Mouse (Mus musculus) cortical plate, adult 2 months (tissue): ENCODE data around the gene Slc27a1. TPM values are rescaled to one million over a fixed set of nuclear protein-coding genes. Genes with fewer than 3 reads are reported as not detected.

Experiments
- H3K27ac ChIP-seq: fragments of 200-500 bp; 2 replicates; pipeline ENCODE4 v1.5.1; 2012; ENCODE audit warnings: low read length, control low read depth, inconsistent platforms; ENCODE audit not compliant: insufficient read depth
- H3K4me1 ChIP-seq: fragments of 200-500 bp; 2 replicates; pipeline ENCODE4 v1.6.1; 2011; ENCODE audit warnings: low read length; ENCODE audit not compliant: control insufficient read depth, insufficient read depth
- H3K4me3 ChIP-seq: fragments of 200-500 bp; 2 replicates; pipeline ENCODE4 v1.5.1; 2011; ENCODE audit warnings: mild to moderate bottlenecking, low read length, control low read depth; ENCODE audit not compliant: insufficient read depth
- CTCF ChIP-seq: fragments of 200-500 bp; IDR thresholded peaks from 2 replicates; pipeline ENCODE4 v1.5.1; 2011; ENCODE audit warnings: mild to moderate bottlenecking, control low read depth, low read length; ENCODE audit not compliant: insufficient read depth; ENCODE audit errors: extremely low read depth
- POLR2A ChIP-seq: fragments of 200-500 bp; IDR thresholded peaks from 2 replicates; pipeline ENCODE4 v1.6.1; 2011; ENCODE audit warnings: mild to moderate bottlenecking, low read length, control low read depth; ENCODE audit not compliant: insufficient read depth; ENCODE audit errors: extremely low read depth
- polyA plus RNA-seq: library from polyadenylated mRNA; depleted of rRNA; stranded (reverse); fragments of >200 nt; gene quantifications from 2 replicates; pipeline ENCODE4 v1.2.3, GENCODE M21; 2012

Gene Slc27a1
- polyA plus RNA-seq, 1 experiment, result 146 TPM

DNA sequence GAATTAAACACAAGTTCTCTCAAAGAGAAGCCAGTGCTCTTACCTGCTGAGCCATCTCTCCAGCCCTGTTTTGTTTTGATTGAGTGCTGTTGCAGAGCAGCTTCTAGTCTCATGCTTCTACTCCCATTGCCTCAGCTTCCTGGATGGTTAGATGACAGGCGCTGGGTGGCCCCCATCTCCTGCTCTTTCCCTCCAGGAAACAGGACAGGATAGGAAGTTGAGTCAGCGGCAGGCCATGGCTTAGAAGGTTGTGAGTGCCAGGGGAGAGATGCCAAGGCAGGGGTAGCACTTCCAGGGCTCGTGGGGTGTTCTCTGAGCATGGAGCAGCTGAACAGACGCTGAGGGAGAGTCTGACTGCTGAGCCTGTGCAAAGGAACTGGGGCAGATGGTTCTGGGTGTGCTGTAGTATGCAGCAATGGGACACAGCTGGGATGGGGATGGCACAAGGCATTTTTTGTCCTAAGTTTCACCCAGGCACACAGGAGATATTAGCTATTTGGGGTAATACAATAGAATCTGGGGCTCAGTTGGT, 9.2 kb downstream of the Slc27a1 start:
- H3K4me1 ChIP-seq, result peaks cover 1% of the 10 kb centered on the region; the same call in 1 of the 2 replicates
- H3K4me3 ChIP-seq, result no peak overlapping the region
- no peak for TF ChIP-seq POLR2A
- TF ChIP-seq CTCF, result no peak
- H3K27ac ChIP-seq, result no peak overlapping the region

DNA sequence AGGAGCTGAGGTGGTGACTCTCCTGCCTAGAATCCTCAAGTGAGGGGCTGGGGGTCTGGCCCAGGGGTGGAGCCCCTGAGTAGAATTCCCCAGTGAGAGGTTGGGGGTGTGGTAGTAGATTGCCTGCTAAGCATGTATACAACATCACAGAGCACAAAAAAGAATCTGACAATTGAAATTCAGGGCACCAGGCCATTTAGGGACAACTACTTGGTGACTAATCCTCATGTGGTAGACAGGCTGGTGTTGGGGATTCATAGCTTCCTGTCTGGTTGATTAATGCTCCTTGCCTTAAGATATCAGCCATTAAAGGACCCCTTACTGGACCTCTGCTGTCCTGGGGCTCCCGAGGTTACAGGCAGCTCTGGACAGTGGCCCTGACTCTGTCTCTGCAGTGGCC, 10.3 kb downstream of the Slc27a1 start:
- TF ChIP-seq CTCF (no peak), POLR2A (no peak)
- Histone ChIP-seq H3K4me1 (no peaks in the 10 kb centered on the region), H3K4me3 (no peak overlapping the region), H3K27ac (no peak overlapping the region)

DNA sequence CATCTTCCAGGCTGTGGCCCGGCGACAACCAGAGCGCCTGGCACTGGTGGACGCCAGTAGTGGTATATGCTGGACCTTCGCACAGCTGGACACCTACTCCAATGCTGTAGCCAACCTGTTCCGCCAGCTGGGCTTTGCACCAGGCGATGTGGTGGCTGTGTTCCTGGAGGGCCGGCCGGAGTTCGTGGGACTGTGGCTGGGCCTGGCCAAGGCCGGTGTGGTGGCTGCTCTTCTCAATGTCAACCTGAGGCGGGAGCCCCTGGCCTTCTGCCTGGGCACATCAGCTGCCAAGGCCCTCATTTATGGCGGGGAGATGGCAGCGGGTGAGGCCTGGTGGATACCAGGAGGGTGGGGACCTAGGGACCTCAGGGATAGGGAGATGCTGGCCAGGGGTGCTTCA, 10.8 kb downstream of the Slc27a1 start:
- no peaks in the 10 kb centered on the region for H3K4me1 ChIP-seq
- no peak overlapping the region for H3K27ac ChIP-seq
- no peak overlapping the region for H3K4me3 ChIP-seq
- TF ChIP-seq POLR2A (no peak), CTCF (no peak)

DNA sequence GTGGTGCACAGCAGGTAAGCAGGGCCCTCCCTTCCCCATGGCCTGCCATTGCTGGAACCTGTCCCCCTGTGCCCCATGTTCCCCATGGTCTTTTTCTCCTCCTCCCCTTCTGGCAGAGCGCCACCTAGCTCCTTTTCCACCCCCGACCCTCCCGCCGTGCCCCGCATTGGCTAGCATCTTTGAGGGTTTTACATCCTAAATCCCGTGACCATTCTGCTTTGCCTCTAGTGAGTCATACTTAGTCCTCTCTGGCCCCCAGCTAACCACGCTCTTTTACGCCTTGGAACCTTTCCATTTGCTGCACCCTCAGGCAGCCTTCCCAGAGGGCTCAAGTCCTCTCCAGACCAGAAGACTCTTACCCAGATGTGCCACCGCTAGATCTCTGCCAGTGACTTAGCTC, 11.5 kb downstream of the Slc27a1 start:
- Histone ChIP-seq H3K4me3 (no peak overlapping the region), H3K4me1 (no peaks in the 10 kb centered on the region), H3K27ac (no peak overlapping the region)
- no peak for TF ChIP-seq POLR2A
- TF ChIP-seq CTCF, result no peak

DNA sequence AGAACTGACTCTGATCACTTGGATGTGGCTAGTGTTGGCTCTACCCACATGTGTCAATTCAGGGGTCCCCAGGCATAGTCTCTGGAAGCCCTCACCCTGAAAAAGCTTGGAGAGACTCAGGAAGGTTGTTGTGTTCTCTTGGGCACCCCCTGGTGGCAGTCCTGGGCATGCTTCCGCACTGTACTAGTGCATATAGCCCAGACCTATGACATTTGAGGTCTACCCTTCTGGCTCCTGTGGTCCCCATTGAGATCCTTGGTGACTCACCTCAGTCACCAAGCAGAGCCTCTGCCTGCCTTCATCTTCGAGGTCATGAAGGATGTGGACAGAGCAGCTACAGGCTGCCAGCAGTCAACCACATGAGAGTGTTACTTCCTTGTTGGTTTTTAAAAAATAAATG, 18.2 kb downstream of the Slc27a1 start:
- H3K4me1 ChIP-seq, result peaks cover 2% of the 10 kb centered on the region; the same call in 1 of the 2 replicates
- H3K27ac ChIP-seq, result no peak overlapping the region
- TF ChIP-seq CTCF (peak; percentile 57), POLR2A (no peak)
- no peak overlapping the region for H3K4me3 ChIP-seq

DNA sequence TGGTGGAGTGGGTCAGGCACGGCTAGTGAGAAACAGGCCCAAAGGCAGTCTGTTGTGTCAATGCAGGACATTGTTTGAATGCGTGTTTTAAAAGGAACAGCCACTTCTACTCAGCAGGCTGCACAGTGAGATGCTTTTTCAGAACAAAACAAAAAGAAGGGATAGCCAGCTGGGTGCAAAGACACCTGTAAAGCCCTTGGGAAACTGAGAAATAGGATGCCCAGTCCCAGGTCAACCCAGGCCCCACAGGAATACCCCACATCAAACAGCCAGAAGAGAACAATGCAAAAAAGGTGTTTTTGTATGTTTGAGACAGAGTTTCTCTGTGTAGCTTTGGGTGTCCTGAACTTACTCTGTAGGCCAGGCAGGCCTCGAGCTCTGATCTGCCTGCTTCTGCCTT, 20.1 kb downstream of the Slc27a1 start:
- TF ChIP-seq CTCF (no peak), POLR2A (no peak)
- Histone ChIP-seq H3K27ac (no peak overlapping the region), H3K4me1 (peaks cover 5% of the 10 kb centered on the region), H3K4me3 (no peak overlapping the region)

DNA sequence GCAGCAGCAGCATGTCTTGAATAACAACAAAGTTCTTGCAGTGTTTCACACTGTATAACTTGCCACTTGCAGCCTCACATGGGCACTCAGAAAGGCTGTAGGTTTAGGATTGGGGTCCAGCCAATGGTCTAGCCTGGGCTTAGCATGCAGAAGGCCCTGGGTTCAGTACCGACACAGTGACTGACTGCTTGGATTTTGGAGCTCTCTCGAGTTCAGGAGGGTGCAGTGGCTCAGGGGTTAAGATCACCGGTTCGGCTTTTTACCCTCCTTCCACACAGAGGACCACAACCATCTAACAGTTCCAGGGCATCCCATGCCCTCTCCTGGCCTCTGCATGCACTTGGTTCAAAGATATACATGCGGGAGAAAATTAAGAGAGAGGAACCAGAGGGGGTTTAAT, 22.3 kb downstream of the Slc27a1 start:
- Histone ChIP-seq H3K27ac (peak overlapping the region; percentile 77; the same call in 1 of the 2 replicates), H3K4me3 (peak overlapping the region; percentile 99), H3K4me1 (peaks cover 5% of the 10 kb centered on the region)
- no peak for TF ChIP-seq POLR2A
- TF ChIP-seq CTCF, result no peak

DNA sequence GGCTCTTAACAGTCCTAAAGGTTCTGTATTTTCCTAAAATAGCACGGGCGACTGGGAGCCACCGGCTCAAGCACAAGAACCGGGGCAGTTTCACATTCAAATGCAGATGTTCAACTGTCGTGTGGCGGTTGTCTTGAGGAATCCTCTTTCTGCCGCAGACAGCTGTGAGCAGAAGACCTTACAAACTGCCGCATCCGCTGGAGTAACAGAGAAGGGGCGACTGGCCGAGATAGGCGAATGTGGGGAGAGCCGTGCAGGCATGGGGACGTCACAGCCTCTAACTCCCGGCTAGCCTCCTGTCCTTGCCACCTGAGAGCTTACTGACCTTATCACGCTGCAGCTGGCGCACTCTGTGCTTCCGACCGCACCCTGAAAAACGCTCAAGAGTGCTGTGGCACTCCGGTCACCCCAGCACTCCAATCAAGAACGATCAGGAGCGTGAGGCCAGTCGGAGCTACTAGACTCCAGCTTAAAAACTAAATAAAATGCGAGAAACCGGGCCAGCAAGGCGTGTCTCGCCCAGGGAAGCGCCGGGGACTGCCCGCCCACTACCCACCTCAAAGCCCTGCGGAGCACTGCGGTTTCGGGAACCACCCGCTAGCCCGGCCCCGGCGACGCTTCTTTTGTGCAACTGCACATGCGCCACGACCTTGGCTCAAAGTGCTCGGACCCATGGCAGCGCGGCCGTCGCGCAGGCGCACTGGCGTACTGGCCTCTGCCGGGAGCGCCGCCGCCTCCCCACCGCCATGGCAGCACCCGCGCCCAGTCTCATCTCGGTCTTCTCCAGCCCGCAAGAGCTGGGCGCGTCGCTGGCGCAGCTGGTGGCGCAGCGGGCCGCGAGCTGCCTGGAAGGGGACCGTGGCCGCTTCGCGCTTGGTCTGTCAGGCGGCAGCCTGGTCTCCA, 23.0 kb downstream of the Slc27a1 start, which contains the start of gene Pgls:
Gene Pgls, plus strand, starts transcription at position 706 of the 903 bp plus-strand sequence.
- Histone ChIP-seq H3K4me3 (peak within 1 kb of the TSS; percentile 99), H3K4me1 (peaks cover 5% of the 10 kb centered on the region), H3K27ac (peak within 1 kb of the TSS; percentile 99)
- TF ChIP-seq CTCF (no peak), POLR2A (peak; percentile 16; the same call in 1 of the 2 replicates)

DNA sequence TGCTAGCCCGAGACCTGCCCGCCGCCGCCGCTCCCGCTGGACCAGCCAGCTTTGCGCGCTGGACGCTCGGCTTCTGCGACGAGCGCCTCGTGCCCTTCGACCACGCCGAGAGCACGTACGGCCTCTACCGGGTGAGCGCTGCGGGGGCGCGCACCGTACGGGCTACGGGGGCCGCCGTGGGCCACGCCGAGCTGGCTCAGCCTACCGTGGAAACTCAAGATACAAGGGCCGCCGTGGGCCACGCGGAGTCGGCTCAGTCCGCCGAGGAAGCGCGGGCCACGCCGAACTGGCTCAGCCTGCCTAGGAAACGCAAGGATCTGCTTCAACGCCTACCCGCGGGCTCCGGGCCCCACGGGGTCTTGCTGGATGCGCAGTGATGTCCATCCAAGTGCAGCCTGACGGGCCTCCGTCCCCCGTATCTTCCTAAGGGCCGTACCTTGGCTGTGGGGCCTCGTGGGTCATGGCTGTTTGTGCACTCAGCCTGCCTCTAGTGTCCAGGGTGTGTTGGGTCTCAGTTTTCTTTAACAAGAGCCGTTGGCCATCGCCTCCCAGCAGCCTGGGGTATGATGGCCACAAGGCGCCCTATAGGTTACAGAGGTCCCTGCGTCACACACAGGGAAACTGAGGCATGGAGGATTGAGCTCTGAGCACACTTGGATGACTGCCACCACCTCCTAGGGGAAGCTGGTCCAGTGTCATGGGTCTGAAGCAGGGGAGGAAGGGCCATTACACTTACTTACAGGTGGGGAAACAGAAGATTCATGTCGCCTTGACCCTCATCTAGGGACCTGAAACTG, 23.9 kb downstream of the Slc27a1 start:
- Histone ChIP-seq H3K27ac (peak overlapping the region; percentile 99), H3K4me3 (peak overlapping the region; percentile 99), H3K4me1 (peaks cover 5% of the 10 kb centered on the region)
- no peak for TF ChIP-seq CTCF
- no peak for TF ChIP-seq POLR2A
